Mouse (Mus musculus) left cerebral cortex, adult 9 months (tissue): ENCODE measurements around the gene Pcgf2.
"Not testable (repeated sequence)": the region's sequence is repeated elsewhere in the genome, so short reads cannot be mapped to it uniquely, and the experiment has no call there.

Experiments
- DNase-seq, 2 experiments: peaks; one replicate each; pipeline ENCODE4 v3.0.0; 2022; ENCODE audit warnings: low spot score in 2 of 2

Pcgf2 gene

GRCm38 (mm10) chr11:97668160-97668559 lies 32.1 kb downstream of the Pcgf2 start:
- no peak for DNase-seq

- no peak for DNase-seq
These were observed 33.5 kb downstream of the Pcgf2 start for GRCm38 (mm10) chr11:97666794-97667193.

- DNase-seq: no peak
These were observed 34.1 kb downstream of the Pcgf2 start for GRCm38 (mm10) chr11:97666221-97666620.

- DNase-seq: no peak
These were observed 34.9 kb downstream of the Pcgf2 start for GRCm38 (mm10) chr11:97665431-97665830.

DNA sequence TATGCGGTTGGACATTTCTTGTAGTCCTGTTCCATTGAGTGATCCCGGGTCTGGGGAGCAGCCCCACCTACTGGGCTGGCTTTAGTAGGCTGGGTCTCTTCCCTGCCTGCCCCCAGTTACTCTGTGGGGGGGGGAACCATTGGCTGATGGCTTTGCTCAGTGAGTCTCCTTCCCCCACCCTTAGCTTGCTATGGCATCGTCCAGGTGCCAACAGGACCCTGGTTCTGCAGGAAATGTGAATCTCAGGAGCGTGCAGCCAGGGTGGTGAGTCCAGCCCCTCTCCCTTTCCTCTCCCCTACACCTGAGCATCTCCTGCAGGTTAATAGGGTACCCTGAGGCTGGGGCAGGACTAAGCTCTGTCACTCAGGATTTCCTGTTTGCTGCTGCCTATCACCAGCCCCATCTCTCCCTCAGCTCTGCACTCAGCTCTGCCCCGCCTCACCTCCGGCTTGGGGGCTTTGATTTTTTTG lies 35.5 kb downstream of the Pcgf2 start:
- DNase-seq: no peak

DNA sequence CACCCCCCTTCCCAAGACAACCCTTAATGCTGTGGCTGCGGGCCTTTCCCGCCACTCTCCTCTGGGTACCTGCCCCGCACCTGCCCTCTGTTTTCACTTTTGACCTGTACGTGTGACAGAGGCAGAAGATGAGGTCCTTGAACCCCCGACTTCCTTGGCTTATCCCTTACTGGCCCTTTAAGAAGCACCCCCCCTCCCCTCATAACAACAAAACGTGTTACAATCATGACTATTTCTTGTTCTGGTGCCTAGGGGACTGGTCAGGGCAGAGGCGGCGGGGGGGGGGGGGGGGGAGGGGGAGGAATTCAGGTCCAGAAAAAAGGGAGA lies 36.0 kb downstream of the Pcgf2 start:
- no peak for DNase-seq

DNA sequence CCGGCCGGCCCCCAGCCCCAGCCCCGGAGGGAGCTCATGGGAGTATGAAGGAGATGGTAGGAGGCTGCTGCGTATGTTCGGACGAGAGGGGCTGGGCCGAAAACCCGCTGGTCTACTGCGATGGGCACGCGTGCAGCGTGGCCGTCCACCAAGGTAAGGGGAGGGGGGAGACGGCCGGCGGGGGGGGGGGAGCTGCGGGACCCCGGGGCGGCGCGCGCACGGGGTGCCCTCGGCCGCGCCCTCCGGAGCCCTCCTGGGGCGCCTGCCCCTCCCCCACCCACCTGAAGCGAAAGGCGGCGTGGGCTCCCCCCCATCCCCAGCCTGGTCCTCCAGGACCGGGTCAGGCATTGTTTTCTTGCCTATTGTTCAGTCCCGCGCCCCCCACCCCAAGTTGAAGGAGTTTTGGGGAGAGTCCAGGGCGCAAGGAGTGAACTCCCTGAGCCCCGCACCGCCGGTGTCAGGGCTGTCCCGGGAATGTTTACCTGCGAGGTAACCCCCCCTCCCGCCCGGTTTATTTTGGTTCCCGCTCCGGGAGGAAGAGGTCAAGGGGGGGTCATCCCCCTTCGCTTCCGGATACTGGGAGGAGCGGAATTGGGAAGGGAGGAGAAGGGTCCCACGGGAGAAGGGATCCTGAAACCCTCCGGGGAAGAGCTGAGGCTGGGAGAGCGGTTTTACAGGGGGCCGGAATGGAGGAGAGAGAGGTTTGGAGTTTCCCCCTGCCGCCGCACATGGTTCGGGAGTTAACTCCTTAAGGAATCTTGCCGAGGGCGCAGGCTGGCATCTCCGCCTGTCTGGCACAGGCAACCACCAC lies 36.6 kb downstream of the Pcgf2 start:
- DNase-seq: no peak

DNA sequence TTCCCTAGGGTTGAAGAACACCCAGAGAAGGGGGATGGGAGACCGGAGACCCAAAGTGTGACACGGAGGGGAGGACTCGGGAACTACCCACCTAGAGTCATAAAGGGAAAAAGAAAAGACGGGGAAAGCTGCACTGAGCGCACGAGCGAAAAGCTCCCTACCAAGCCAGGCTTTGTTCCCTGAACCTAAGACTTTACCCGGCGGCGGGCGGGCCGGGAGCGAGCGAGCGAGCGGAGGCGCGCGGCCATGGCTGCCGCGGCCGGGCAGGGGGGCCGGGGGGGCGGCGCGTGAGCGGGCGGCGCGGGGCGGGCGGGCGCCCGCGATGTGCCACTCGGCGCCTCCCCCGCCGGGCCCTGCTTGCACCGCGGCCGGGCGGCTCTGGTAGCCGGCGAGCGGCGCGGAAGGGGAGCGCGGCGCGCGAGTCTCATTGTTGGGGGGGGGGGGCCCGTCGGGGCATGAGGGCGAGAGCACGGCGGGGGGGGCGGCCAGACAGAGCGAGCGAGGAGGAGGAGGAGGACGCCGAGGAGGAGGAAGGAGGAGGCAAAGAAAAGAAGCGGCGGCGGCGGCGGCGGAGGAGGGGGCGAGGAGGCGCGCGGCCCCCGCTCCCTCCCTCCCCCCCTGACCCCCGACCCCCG lies 37.3 kb downstream of the Pcgf2 start, which contains the start of gene Mllt6:
Gene Mllt6 (plus strand): TSS at position 522 of the 635 bp plus-strand sequence.
- no peak for DNase-seq

DNA sequence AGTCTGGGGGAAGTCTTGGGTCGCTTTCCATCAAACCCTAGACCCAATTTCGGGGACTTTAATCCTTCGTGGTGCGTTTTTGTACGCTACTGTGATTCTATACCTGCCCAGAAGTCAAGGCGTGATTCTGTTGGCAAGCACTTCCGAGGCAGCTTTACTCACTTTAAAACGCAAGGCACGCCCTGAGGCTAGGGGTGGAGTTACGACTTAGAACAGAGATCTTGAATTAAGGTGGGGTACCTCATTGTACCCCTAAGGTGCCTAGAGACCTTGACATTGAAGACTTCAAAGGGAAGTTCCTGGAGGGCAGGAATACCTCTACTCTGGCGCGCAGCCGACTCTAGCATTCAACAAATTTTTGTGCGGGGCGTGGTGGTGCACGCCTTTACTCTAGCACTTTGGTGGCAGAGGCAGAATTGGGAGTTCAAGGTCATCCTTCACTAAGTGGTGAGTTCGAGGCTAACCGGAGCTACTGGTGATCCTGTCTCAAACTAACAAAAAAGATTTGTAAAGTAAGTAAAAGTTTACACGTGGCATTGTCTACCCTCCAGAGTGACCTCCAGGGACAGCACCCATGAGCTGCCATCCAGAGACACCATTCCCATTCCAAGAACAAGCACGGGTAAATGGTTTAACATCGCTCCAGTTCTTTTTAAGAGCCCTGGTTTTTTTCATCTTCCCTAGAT lies 37.9 kb downstream of the Pcgf2 start:
- DNase-seq: no peak

DNA sequence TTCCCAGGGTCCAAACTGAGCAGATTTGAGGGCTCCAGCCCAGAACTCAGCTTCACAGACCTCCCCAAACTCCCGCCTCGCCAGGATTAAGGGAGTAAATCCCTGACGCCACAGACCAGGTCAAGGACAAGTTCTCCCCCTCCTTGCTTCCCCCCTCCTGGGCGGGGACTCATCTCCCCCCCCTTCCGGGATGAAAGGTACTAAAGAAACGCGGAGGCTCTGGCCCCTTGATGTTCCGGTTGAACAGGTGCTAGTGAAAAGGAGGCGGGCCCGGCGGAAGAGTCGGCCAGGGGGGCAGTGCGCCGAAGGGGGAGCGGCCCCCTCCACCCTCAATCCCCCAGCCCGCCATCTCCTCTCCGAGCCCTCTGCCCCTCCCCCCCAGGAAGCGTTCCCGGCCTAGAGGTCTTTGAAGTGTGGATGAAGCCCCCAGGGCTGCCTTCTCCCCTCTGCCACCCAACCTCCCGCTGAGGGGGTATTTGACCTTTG lies 38.6 kb downstream of the Pcgf2 start:
- DNase-seq: no peak

DNA sequence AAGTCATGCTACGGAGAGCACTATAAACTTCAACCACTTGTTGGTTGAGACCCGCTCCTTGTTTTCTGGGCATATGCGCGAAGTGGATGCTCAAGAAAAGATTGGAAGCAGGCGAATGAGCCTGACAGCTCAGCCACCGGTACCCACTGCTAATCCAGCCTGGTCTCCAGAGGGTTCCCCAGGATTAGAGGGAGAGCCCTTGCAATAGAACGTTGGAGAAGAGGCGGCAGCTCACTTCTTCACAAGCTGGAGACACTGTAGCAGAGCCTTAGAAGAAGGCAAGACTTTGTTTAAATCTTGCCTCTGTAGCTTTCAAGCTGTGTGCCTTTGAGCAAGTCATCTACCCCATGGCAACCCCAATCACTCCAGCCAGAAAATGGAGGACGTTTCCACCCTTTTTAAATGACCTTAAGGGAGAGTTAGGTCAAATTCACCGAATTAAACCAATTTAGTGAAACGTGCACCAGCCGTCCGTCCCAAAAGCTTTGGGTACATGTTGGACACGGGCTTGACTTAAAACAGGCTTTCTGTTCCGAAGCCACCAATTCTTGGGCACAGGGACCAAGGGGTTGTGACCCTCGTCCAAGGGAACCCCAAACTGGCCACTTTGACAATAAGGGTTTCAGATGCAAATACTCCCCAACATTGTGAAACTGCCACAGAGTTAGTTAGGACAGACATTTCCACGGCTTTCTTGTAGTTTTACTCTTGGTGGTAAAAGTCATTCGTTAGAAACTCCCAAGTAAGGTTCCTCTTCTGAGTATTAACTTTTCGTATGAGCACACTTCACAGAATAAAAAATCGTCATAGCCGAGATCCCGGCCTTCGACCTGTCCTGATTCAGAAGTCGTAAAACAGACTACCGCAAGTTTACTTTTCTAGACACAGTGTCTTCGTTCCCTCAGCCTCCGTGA lies 39.3 kb downstream of the Pcgf2 start:
- no peak for DNase-seq

DNA sequence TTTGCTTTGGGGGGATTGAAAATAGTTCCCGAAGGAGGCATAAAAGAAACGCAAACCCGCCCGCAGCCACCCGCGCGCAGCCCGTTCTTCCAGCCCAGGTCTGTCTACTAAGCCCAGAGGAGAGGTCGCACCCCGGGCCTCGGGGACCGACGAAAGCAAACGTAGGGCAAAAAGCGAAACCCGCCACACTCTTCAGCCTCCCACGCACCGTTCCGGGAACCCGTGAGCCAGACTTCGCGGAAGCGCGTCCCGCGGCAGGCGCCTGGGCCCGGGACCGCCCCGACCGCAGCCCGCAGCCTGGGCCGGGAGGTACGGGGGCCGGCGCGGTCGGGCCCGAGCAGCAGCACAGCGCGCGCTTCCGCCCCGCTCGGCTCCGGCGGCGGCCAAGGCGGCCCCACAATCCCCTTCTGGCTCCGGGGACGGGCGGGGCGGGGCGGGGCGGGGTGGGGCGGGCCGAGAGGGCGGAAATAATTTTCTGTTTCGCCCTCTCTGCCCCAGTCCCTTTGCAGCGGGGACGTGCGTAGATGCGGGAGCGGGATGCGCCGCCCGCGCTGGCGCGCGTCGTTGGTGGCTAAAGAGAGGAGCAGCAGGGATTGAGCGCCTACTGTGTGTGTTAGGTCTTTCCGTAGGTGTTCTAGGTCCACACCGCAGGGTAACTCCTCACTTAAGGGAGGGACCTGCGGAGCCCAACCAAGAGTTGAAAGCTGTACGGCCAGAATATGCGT lies 40.1 kb downstream of the Pcgf2 start:
- DNase-seq: peak in 1 of 2 experiments; percentile 74

GRCm38 (mm10) chr11:97659267-97659989 lies 40.9 kb downstream of the Pcgf2 start:
- no peak for DNase-seq

GRCm38 (mm10) chr11:97658751-97659266 lies 41.5 kb downstream of the Pcgf2 start:
- DNase-seq: no peak

DNA sequence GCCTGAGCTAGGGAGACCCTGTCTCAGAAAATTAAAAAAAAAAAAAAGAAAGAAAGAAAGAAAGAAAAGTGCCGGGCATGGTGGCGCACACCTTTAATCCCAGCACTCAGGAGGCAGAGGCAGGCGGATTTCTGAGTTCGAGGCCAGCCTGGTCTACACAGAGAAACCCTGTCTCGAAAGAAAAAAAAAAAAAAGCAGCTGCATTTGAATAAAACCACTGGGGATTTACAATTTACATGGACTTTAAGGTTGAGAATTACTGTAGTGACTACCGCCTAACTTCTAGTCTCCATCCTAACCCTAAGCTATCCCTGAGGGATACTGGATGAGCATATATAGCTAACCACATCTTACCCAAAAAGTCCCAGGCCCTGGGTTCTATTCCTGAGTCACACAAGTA lies 42.3 kb downstream of the Pcgf2 start:
- DNase-seq: not testable (repeated sequence)

DNA sequence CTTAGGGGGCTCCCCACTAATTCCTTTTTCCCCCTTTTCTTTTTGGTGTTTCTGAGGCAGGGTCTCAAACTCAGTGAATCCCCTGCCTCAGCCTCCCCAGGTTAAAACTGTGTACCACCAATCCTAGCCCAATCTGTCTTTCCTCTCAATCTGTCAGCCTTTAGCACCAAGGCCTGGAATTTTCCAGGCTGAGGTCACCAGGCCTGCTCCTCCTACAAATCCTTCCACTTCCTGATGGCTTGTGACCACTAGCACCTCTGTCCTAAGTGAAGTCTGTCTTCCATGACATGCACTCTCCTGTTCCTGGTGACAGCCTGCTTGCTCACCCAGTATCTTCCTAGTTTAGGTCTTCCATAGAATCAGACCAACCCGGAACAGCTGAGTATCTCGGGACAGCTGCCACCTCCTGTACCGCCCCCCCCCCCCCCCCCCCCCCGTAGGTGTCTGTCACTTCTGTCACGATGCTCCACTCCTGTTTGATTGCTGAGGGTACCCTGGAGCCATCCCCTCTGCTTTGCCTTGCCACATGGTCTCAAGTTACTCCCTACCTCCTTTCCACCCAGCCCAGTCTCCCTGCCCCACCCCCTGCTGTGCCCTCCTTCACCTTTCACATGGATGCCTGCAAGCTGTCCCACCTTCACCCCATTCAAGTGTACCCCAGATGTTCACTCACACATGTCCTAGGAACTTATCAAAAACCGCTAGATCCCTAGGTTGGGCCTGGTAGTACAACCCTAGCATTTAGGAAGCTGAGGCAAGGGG lies 42.9 kb downstream of the Pcgf2 start:
- no peak for DNase-seq

DNA sequence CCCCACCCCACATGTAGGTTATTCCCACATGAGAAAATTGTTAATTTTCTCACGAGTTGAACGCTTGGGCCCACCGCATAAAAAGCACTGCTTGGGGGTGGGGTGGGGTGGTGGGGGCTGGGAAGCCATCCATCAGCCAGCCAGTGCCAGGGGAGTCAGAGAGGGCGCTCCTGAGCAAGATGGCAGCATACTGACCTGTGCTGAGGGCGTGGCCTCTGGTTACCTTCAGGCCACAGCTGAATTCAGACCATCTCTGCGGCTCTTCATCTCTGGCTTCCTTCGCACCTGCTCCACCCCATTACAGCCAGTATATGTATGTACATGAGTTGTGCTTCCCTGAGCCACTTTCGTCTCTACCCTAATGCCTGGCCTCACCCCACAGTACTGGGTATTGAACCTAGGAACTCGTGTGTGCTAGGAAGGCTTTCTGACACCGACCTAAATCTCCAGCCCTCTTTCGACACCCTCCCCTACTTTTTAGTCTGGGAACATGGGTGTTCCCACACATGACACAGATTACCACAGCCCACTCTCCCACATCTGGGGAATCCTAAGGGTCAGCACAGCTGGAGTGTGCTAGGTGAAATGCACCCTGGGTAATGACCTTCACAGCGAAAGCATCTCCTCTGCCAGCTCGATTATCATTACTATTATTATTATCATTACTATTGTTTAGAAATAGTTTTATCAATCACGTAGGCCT lies 43.9 kb downstream of the Pcgf2 start:
- DNase-seq: no peak

GRCm38 (mm10) chr11:97654210-97654609 lies 46.1 kb downstream of the Pcgf2 start:
- no peak for DNase-seq
